Mouse (Mus musculus) cortical plate, adult 2 months (tissue): Measurements from ENCODE around the gene Trank1.

Source experiments
- CTCF ChIP-seq: fragments of 200-500 bp; IDR thresholded peaks from 2 replicates; pipeline ENCODE4 v1.5.1; 2011; ENCODE audit warnings: mild to moderate bottlenecking, control low read depth, low read length; ENCODE audit not compliant: insufficient read depth; ENCODE audit errors: extremely low read depth
- POLR2A ChIP-seq: fragments of 200-500 bp; IDR thresholded peaks from 2 replicates; pipeline ENCODE4 v1.6.1; 2011; ENCODE audit warnings: mild to moderate bottlenecking, low read length, control low read depth; ENCODE audit not compliant: insufficient read depth; ENCODE audit errors: extremely low read depth

DNA sequence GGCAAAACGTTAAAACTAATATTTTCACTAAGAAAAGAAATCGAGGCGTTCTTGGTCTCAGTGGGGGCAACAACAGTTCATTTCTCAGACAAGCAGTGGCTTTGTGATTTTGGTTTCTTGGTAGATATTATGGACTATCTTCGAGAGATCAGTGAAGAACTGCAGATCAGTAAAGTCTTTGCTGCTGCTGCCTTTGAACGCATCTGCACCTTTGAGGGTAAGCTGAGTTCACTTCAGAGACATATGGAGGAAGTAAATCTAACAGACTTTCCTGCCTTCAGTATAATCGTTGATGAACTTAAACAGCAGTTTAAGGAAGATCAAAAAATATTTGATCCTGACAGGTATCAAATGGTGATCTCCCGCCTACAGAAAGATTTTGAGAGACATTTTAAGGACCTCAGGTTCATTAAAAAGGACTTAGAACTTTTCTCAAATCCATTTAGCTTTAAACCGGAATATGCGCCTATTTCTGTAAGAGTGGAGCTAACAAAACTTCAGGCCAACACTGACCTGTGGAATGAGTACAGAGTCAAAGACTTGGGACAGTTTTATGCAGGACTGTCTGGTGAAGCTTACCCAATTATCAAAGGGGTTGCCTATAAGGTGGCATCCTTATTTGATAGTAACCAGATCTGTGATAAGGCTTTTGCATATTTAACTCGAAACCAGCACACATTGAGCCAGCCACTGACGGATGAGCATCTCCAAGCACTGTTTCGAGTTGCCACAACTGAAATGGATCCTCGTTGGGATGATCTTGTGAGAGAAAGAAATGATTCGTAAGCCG is 38.3 kb upstream of the Trank1 start:
- TF ChIP-seq POLR2A: no peak
- TF ChIP-seq CTCF: no peak
